ENCODE assay signal across 16 mouse cellular contexts in the genomic region with DNA sequence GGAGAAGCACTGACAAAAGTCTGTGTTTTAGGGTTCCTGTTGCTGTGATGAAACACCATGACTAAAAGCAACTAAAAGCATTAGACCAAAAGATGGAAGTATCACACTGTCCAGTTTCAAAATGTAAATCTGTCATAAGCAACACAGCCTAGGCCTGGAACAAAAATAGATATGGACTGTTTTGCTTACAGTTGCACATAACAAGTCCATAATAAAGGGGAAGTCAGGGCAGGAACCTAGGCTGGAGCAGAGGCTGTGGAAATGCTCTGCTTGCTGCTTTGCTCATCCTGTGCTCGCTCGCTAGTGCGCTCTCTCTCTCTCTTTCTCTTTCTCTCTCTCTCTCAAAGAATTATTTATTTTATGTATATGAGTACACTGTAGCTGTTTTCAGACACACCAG. TPM values are rescaled to one million over a fixed set of nuclear protein-coding genes. Genes with fewer than 3 reads are reported as not detected.
DNase-seq lines count a peak whose midpoint lies in the region; ATAC-seq and TF ChIP-seq lines count a peak whose summit lies in the region.
"Had no signal": no experiment of that assay in that cellular context is flagged by ENCODE, and none has a peak within 500 bp of the region (broad histone marks: within the 10 kb centered on the region; RNA-seq: fewer than 3 reads in every experiment).

No protein-coding gene starts in this region.

- H3K27me3 ChIP-seq in hindbrain, postnatal 0 days (ENCODE audit: insufficient read depth, low read length) = no peaks in the 10 kb centered on the region
- H3K27me3 ChIP-seq in hindbrain, embryonic 16.5 days (replicated peaks; ENCODE audit: control insufficient read depth, insufficient read depth, low read length) = no peaks in the 10 kb centered on the region
- H3K27me3 ChIP-seq in midbrain, embryonic 15.5 days (replicated peaks) = no peaks in the 10 kb centered on the region
- H3K27me3 ChIP-seq: forebrain, embryonic 15.5 days; liver, embryonic 13.5 days; Patski had no signal

- H3K9me3 ChIP-seq in hindbrain, postnatal 0 days (ENCODE audit: low read length) = no peaks in the 10 kb centered on the region
- no peaks in the 10 kb centered on the region for H3K9me3 ChIP-seq in hindbrain, embryonic 16.5 days (ENCODE audit: control insufficient read depth, low read length)
- H3K9me3 ChIP-seq in midbrain, embryonic 15.5 days = no peaks in the 10 kb centered on the region
- H3K9me3 ChIP-seq: forebrain, embryonic 15.5 days; liver, embryonic 13.5 days; midbrain, embryonic 10.5 days had no signal

- no peak overlapping the region for H3K9ac ChIP-seq in hindbrain, postnatal 0 days (replicated peaks; ENCODE audit: low read length)
- no peak overlapping the region for H3K9ac ChIP-seq in hindbrain, embryonic 16.5 days (ENCODE audit: low read depth, low read length)
- H3K9ac ChIP-seq in midbrain, embryonic 15.5 days = no peak overlapping the region
- H3K9ac ChIP-seq: forebrain, embryonic 15.5 days; liver, embryonic 13.5 days had no signal

- H3K4me2 ChIP-seq in hindbrain, postnatal 0 days (ENCODE audit: low read depth, low read length) = no peak overlapping the region
- H3K4me2 ChIP-seq in hindbrain, embryonic 16.5 days (ENCODE audit: low read length) = no peak overlapping the region
- H3K4me2 ChIP-seq in midbrain, embryonic 15.5 days = no peak overlapping the region
- H3K4me2 ChIP-seq: forebrain, embryonic 15.5 days; liver, embryonic 13.5 days had no signal

- peaks cover 13% of the 10 kb centered on the region for H3K4me1 ChIP-seq in hindbrain, postnatal 0 days (ENCODE audit: insufficient read depth, low read length)
- peaks cover 24% of the 10 kb centered on the region for H3K4me1 ChIP-seq in hindbrain, embryonic 16.5 days (ENCODE audit: control insufficient read depth, insufficient read depth, low read depth, low read length)
- H3K4me1 ChIP-seq in midbrain, embryonic 15.5 days = peaks cover 29% of the 10 kb centered on the region

- peak; percentile 3 for DNase-seq in hindbrain, postnatal 0 days (ENCODE audit: low spot score)
- peak; percentile 37 to 48 for DNase-seq in B cell, adult 2 months
- DNase-seq in c-Kit-positive CD71-negative TER-119-negative erythroid progenitor cells, embryonic 14.5 days (ENCODE audit: low read depth) = peak; percentile 19
- DNase-seq in frontal cortex, postnatal 10 days (ENCODE audit: low spot score in 2 of 2) = no peak
- DNase-seq: cerebellum, adult 9-11 months; gastrocnemius, postnatal 14 days; liver, embryonic 13.5 days; spleen, adult 18-20 months had no signal

- 0 out of 2 replicates have a peak overlapping the region, but pooled peaks have one; percentile 7 for H3K27ac ChIP-seq in hindbrain, postnatal 0 days
- no peak overlapping the region for H3K27ac ChIP-seq in hindbrain, embryonic 16.5 days (ENCODE audit: low read depth, low read length)
- no peak overlapping the region for H3K27ac ChIP-seq in midbrain, embryonic 15.5 days
- H3K27ac ChIP-seq: forebrain, embryonic 15.5 days; liver, embryonic 13.5 days; midbrain, embryonic 10.5 days had no signal

- no peaks in the 10 kb centered on the region for H3K36me3 ChIP-seq in hindbrain, postnatal 0 days (ENCODE audit: insufficient read depth, low read length)
- H3K36me3 ChIP-seq in hindbrain, embryonic 16.5 days (ENCODE audit: control insufficient read depth, insufficient read depth, low read length) = no peaks in the 10 kb centered on the region
- H3K36me3 ChIP-seq in midbrain, embryonic 15.5 days (replicated peaks) = 0 out of 2 replicates have a peak, but pooled peaks cover 4% of the 10 kb centered on the region

- 87% methylated on average over 3 of the region's 3 CpGs for WGBS in hindbrain, postnatal 0 days
- WGBS in hindbrain, embryonic 16.5 days = 92% methylated on average over 3 of the region's 3 CpGs
- 98% methylated on average over 3 of the region's 3 CpGs for WGBS in midbrain, embryonic 15.5 days

- no peak for TF ChIP-seq CTCF in hindbrain, postnatal 0 days (IDR thresholded peaks at IDR 0.05; ENCODE audit: low read depth)

- no peak overlapping the region for H3K4me3 ChIP-seq in hindbrain, postnatal 0 days (ENCODE audit: low read length)
- H3K4me3 ChIP-seq in hindbrain, embryonic 16.5 days (ENCODE audit: low read length) = no peak overlapping the region
- H3K4me3 ChIP-seq in midbrain, embryonic 15.5 days = no peak overlapping the region
- H3K4me3 ChIP-seq: forebrain, embryonic 15.5 days; liver, embryonic 13.5 days; midbrain, embryonic 10.5 days had no signal

- no peak for ATAC-seq in hindbrain, postnatal 0 days
- no peak for ATAC-seq in hindbrain, embryonic 16.5 days
- peak; percentile 89 for ATAC-seq in monocyte, adult 5-6 weeks (replicated peaks; ENCODE audit: insufficient number of reproducible peaks, low FRiP score, low TSS enrichment, poor library complexity, severe bottlenecking)
- ATAC-seq in midbrain, embryonic 15.5 days (replicated peaks) = no peak
- ATAC-seq: forebrain, embryonic 15.5 days; inflammation-experienced regulatory T-cells, adult 6 months; Patski had no signal

RNA-seq across cellular contexts. Expression of gene Laptm4a, which starts 6.2 kb away (rescaled TPM):
- 185 and 196 TPM in 2 replicates for total RNA-seq in hindbrain, postnatal 0 days (2014; rRNA removed)
- polyA plus RNA-seq in hindbrain, postnatal 0 days (2015; fragmentation: Nextera tagmentation; extraction: Ambion mirVana) = 289 and 299 TPM in 2 replicates
- polyA plus RNA-seq in hindbrain, embryonic 16.5 days (2015; fragmentation: Nextera tagmentation; extraction: Ambion mirVana) = 205 and 210 TPM in 2 replicates
- total RNA-seq in monocyte, adult 5-6 weeks (2017) = 314 to 883 TPM (median 672 TPM) in 3 replicates
- polyA plus RNA-seq in midbrain, embryonic 15.5 days (2015; fragmentation: Nextera tagmentation; extraction: Ambion mirVana) = 171 and 181 TPM in 2 replicates

RNA-seq across cellular contexts. Expression of gene Matn3, which starts 20.1 kb away (rescaled TPM):
- 0.04 and 0.31 TPM in 2 replicates for total RNA-seq in hindbrain, postnatal 0 days (2014; rRNA removed)
- polyA plus RNA-seq in hindbrain, postnatal 0 days (2015; fragmentation: Nextera tagmentation; extraction: Ambion mirVana) = 0.08 and 0.10 TPM in 2 replicates
- 0.24 and 0.80 TPM in 2 replicates for polyA plus RNA-seq in hindbrain, embryonic 16.5 days (2015; fragmentation: Nextera tagmentation; extraction: Ambion mirVana)
- not detected in 3 replicates for total RNA-seq in monocyte, adult 5-6 weeks (2017)
- 0.19 TPM in 1 of 2 replicates, not detected in the other for polyA plus RNA-seq in midbrain, embryonic 15.5 days (2015; fragmentation: Nextera tagmentation; extraction: Ambion mirVana)
- total RNA-seq: layer of hippocampus, adult 18-20 months had no signal
- polyA plus RNA-seq: inflammation-experienced regulatory T-cells, adult 6 months had no signal

RNA-seq across cellular contexts. Expression of gene Wdr35, which starts 46.0 kb away (rescaled TPM):
- total RNA-seq in hindbrain, postnatal 0 days (2014; rRNA removed) = 13.2 and 16.4 TPM in 2 replicates
- polyA plus RNA-seq in hindbrain, postnatal 0 days (2015; fragmentation: Nextera tagmentation; extraction: Ambion mirVana) = 19.8 and 20.3 TPM in 2 replicates
- polyA plus RNA-seq in hindbrain, embryonic 16.5 days (2015; fragmentation: Nextera tagmentation; extraction: Ambion mirVana) = 23.6 and 25.2 TPM in 2 replicates
- total RNA-seq in monocyte, adult 5-6 weeks (2017) = 0.67 to 1.3 TPM (median 1.2 TPM) in 3 replicates
- 23.1 and 24.0 TPM in 2 replicates for polyA plus RNA-seq in midbrain, embryonic 15.5 days (2015; fragmentation: Nextera tagmentation; extraction: Ambion mirVana)

Comparison
In these comparisons a context has a peak if more than half of its experiments do, and no peak if none do; other contexts are left out.
1. DNase-seq: peak in hindbrain, postnatal 0 days (single experiment), B cell, adult 2 months (2 of 2) and c-Kit-positive CD71-negative TER-119-negative erythroid progenitor cells, embryonic 14.5 days (single experiment); none in frontal cortex, postnatal 10 days (0 of 2).